Mouse (Mus musculus) CD4-positive, CD25-positive, alpha-beta regulatory T cell, adult 2 months (primary cell): Measurements from ENCODE around the gene Kif11.

Experiments
- DNase-seq: peaks from one replicate; pipeline ENCODE4 v3.0.0-alpha.2; 2012; ENCODE audit warnings: low read depth, low spot score

The Kif11 gene

DNA sequence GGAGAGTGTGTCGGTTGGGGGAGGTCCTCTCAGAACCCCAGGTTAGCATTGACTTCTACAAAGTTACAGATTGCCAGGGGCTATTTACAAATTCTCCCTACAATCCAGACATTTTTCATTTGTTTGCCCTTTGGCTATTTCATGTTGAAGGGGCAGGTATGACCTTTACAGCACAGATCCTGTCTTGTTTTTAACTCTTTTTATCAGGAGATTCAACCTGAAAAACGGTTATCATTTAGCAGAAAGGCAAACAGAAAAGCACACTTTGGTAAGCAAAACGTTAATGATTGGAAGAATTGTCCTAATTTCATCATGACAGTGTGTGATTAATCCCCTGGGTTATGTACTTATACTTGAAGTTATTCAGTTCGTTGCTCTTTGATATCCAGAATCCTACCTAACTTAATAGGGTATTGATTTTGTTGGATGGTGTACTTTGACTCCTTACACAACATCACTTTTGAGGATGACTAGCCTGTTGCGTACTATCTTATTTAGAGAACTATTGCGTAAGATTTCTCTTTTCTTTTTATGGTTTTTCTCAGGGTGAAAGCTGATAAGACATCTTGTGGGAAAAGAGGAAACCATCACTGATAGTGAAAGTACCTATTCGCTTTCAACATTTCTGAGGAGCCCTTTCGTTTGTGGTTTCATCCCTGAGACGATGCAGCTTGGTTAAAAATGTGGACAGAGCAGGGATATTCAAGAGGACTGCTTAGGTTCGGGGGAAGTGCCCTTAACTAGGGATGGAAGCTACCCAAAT, 66.5 kb downstream of the Kif11 start:
- no peak for DNase-seq

DNA sequence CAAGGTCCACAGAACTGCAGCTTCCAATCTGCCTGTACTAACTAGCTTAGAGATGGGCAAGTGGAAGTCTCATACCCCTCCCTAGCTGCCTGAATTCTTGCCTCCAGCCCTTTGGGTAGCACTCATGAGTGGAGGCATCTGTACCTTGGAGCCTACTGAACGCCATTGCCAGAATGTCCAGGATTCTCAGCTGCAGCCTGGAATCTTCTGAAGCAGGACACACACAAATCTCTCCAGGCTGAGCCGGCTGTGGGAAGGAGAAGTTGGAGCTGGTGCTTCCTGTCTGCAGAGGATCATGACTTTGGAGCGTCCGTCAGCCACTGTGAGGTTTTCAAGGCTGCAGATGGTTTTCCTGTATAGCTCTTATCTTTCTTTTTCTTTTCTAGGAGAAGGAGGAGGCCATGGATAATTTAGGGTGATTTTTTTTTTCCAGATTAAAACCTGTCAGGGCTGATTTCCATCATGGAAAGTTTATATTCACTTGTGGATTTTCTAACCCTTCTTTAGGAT, 67.5 kb downstream of the Kif11 start:
- no peak for DNase-seq

DNA sequence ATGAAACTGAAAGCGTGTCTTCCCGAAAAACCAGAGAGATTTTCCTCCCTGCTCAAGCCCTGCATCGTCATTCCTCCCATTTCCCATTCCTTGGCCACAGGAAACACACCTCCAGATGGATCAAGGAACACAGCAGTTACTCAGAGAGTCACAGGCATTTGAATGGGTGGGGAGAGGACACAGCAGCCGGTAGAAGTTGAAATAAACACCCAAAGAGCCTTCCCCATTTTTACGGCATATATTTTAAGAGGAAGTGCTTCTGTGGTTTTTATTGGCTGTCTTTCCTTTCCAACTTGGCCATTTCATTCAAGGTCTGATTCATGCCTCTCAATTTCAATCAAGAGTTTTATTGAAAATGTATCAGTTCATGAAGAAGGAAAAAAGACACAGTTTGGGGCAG, 72.0 kb downstream of the Kif11 start:
- no peak for DNase-seq

- DNase-seq = no peak
Measured at GRCm38 (mm10) chr19:37449246-37449645, 73.0 kb downstream of the Kif11 start.

DNA sequence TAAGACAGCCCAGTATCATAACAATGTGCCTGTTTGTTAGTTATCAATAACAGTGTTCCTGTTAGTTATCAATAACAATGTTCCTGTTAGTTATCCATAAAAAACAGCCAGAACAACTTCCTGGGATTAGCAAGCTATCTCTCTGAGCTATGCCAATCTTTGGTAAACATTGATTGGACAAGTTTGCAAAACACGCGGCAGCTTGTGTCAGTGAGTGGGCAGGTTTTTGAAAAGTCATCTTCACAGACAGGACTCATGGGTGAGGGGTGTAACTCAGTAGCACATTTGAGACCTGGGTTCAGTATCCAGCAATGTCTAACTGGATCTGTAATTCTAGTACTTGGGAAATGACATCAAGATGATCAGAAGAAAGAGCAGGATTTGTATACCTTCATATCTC, 79.3 kb downstream of the Kif11 start:
- DNase-seq = no peak

- no peak for DNase-seq
Measured at GRCm38 (mm10) chr19:37455961-37456360, 79.8 kb downstream of the Kif11 start.

- DNase-seq = no peak
Measured at GRCm38 (mm10) chr19:37458013-37458412, 81.8 kb downstream of the Kif11 start.

DNA sequence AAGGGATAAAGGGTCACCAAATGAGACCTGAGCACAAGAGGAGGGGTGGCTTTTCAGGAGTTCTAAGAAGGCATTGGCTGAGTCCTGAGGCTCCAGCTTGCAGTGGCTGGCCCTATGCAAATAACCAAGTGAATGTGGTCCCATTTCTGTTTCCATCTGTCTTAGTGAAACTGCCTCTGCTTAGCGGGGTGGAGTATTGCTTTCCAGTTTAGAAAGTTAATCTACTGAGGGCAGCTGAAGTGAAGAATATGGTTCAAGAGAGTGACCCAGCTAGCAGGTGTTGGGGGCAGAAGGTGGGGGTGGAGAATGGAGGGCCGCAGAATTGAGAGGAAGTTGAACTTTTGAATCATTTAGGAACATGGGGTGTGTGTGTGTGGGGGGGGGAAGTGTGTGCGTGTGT, 90.2 kb downstream of the Kif11 start:
- DNase-seq = no peak

GRCm38 (mm10) chr19:37466978-37467377, 90.8 kb downstream of the Kif11 start:
- DNase-seq = no peak

- no peak for DNase-seq
Measured at GRCm38 (mm10) chr19:37468841-37469566, 92.8 kb downstream of the Kif11 start.
